Mouse (Mus musculus): ENCODE measurements at regions not wholly inside any gene's neighbourhood (a gene's known extent, or its start where the extent isn't known, plus 50 kb on each side); places are given as distances from the start of the nearest gene placed in this dataset.

- peak; percentile 52; the same call in 1 of the 2 replicates for ATAC-seq (ENCODE audit: extremely low read depth, insufficient number of reproducible peaks, low FRiP score, poor library complexity, severe bottlenecking)
Observed at GRCm38 (mm10) chr1:159989561-159989960, 54.6 kb upstream of the 4930523C07Rik start.

- ATAC-seq (ENCODE audit: extremely low read depth, insufficient number of reproducible peaks, low FRiP score, poor library complexity, severe bottlenecking) = peak; percentile 64
Observed at GRCm38 (mm10) chr1:159991734-159992565, 52.2 kb upstream of the 4930523C07Rik start.
